Mouse (Mus musculus): ENCODE results near the gene Smpd1.
A peak's percentile ranks its signal among the peaks of the same experiment; 100 is the strongest.

Smpd1 gene

DNA sequence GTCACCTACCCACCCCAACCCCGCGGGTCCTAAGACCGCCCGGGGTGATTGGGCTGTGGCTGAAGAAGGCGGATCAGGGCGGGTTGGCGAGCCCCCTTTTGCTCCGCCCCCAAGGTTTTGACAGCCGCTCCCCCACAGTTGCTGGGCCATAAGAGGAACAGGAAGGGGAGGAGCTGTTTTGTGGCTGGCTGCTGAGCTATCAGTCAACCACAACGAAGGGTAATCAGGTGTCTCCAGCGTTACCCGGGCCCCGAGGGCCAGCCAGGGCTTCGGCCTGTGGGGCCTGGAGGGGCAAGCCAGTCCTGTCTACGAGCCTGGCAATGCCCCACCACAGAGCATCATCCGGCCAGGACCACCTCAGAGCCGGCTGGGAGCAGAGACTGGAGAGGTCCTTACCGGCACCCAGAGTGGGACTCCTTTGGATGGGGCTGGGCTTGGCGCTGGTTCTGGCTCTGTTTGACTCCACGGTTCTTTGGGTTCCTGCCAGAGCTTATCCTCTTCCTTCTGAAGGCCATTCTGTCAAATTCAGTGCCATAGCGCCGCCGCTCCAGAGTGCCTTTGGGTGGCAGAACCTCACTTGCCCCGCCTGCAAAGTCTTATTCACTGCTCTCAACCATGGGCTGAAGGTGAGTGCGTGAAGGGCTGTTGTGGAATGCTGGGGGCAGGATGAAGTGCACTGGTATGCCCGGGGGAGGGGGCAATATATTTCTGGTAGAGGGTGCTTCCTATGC is at the start of gene Smpd1:
Gene Smpd1, plus strand, starts transcription at position 149 of the 731 bp plus-strand sequence.
- peak; percentile 75 to 89 for DNase-seq (ENCODE audit: low spot score in 2 of 2)

- DNase-seq (ENCODE audit: low spot score in 2 of 2) = no peak
Observed at GRCm38 (mm10) chr7:105507257-105507656, 46.9 kb upstream of the Smpd1 start.

DNA sequence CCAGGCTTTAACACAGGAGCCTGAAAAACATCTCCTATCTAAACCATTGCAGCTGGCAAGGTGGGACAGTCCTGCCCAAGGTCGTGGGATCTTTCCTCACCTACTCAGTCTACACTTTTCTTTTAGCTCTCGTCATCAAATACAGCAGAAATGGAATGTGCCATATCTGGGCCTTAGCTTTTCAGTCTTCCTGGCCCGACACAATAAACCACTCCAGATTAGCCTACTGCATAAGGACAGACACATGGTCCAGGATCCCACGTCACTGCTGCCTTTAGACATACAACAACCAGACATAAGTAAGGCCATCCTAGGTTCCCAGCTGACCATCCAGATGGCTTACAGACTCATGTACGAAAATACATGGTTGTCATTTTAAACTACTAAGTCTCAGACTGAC is 44.0 kb upstream of the Smpd1 start:
- DNase-seq (ENCODE audit: low spot score in 2 of 2) = no peak

GRCm38 (mm10) chr7:105513845-105514291 is 40.3 kb upstream of the Smpd1 start:
- no peak for DNase-seq (ENCODE audit: low spot score in 2 of 2)

DNA sequence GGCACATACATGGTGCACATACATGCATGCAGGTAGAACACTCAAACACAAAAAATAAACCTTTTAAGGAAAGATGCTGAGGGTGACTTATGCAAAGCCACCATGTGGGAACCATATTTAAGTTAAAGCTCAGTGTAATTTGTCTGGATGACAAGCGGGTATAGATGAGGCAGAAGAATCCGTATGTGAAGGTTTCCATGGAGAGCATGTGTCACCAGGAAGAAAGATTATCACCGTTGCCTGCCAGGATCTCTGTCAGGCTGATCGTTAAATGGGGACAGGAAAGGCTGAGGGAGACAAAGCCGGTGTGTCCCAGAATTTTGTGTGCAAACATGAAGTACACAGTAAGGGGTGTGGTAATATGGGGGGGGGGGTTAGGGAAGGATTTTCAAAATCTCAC is 39.6 kb upstream of the Smpd1 start:
- DNase-seq (ENCODE audit: low spot score in 2 of 2) = no peak

- DNase-seq (ENCODE audit: low spot score in 2 of 2) = peak; percentile 36 to 70
Observed at GRCm38 (mm10) chr7:105515178-105515577, 39.0 kb upstream of the Smpd1 start.

- DNase-seq (ENCODE audit: low spot score in 2 of 2) = no peak
Observed at GRCm38 (mm10) chr7:105516669-105517360, 37.3 kb upstream of the Smpd1 start.

DNA sequence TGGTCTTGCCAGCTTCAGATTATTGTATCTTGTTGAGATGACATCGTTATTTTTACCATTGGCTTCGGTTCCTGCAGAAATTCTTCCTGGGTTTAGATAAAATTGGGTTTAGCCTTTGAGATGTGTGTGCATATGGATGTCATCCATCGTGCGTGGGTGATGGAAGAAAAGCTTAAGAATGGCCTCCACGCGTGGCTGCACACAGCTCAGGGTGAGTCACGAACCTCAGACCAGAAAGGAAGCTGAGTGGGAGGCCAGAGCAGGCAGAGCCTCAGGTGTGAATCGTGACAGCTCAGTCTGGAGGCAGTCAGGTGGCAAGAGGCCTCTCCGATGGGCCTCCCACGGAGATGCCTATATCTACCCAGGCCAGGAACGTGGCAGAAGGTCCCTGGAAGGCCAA is 34.8 kb upstream of the Smpd1 start:
- no peak for DNase-seq (ENCODE audit: low spot score in 2 of 2)

- no peak for DNase-seq (ENCODE audit: low spot score in 2 of 2)
Observed at GRCm38 (mm10) chr7:105519771-105520170, 34.4 kb upstream of the Smpd1 start.

DNA sequence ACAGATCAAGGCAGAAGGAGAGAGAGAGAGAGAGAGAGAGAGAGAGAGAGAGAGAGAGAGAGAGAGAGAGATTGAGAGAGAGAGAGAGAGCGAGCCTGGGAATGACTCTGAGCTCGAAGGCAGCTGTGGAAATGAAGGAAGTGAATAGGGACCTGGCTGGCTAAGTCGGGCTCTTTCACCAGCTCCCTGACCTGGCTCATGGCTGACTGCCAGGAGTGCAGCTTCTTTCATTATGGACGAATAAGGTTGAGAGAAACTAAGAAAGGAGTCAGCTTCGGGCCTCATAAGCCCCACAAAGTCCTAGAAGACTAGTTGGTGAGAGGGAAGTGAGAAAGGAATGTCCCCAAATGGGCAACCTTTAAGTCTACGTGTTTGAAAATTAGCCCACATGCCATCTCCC is 34.0 kb upstream of the Smpd1 start:
- DNase-seq (ENCODE audit: low spot score in 2 of 2) = no peak

DNA sequence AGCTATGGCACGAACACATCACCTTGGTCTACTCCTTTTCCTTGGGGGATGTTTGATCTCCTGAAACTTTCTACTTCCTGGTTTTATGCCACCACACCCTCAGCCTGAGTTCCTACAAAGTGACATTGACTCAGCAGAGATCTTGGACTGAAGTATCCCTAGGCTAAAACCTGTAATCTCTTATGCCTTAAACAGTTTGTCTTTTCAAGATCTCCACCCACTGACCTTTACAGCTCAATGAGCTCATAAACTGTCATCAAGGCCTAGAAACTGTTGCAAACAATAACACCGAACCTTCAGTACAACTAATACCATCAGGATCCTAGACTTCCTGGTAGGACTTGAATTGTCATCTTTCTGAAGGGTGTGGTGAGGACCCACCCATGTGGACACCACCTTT is 29.9 kb upstream of the Smpd1 start:
- DNase-seq (ENCODE audit: low spot score in 2 of 2) = no peak

- DNase-seq (ENCODE audit: low spot score in 2 of 2) = no peak
Observed at GRCm38 (mm10) chr7:105527306-105527937, 26.7 kb upstream of the Smpd1 start.

- no peak for DNase-seq (ENCODE audit: low spot score in 2 of 2)
Observed at GRCm38 (mm10) chr7:105528094-105528493, 26.1 kb upstream of the Smpd1 start.

- no peak for DNase-seq (ENCODE audit: low spot score in 2 of 2)
Observed at GRCm38 (mm10) chr7:105534162-105534561, 20.0 kb upstream of the Smpd1 start.

- no peak for DNase-seq (ENCODE audit: low spot score in 2 of 2)
Observed at GRCm38 (mm10) chr7:105545986-105546385, 8.2 kb upstream of the Smpd1 start.

- DNase-seq (ENCODE audit: low spot score in 2 of 2) = no peak
Observed at GRCm38 (mm10) chr7:105547970-105548369, 6.2 kb upstream of the Smpd1 start.

DNA sequence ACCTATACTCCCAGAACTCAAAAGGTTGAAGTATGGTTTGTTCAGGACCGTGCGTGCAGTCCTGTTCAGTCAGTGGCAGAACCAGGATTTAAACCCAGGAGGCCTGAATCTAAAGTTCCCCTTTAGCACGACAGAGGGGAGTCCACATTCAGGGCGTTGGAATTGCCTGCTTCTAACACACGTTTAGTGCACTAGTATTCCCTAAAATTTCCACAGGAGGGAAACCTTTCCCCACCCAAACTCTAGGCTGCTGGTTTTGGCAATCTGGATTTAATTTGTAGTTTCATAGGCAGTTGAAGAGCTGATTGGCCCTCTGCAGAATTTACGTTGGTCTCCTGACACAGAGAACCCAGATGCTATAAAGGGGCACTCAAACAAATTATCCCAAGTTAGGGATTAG is 5.1 kb upstream of the Smpd1 start:
- DNase-seq (ENCODE audit: low spot score in 2 of 2) = no peak

- no peak for DNase-seq (ENCODE audit: low spot score in 2 of 2)
Observed at GRCm38 (mm10) chr7:105553456-105554211, 526 bp upstream of the Smpd1 start.

- DNase-seq (ENCODE audit: low spot score in 2 of 2) = no peak
Observed at GRCm38 (mm10) chr7:105555571-105555970, 1.4 kb downstream of the Smpd1 start.

DNA sequence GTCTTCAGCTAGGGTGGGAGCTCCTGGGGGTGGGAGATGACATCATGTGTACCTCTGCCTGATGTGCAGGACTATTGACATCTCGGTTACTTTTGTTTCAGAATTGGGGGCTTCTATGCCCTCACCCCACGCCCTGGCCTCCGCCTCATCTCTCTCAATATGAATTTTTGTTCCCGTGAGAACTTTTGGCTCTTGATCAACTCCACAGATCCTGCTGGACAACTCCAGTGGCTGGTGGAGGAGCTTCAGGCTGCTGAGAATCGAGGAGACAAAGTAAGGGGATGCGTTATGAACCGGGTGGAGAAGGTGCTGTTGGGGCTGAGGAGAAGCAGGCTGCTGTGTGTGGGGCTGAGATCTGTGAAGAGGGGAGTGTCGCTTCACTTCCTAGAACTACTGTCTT is 2.2 kb downstream of the Smpd1 start:
- no peak for DNase-seq (ENCODE audit: low spot score in 2 of 2)

DNA sequence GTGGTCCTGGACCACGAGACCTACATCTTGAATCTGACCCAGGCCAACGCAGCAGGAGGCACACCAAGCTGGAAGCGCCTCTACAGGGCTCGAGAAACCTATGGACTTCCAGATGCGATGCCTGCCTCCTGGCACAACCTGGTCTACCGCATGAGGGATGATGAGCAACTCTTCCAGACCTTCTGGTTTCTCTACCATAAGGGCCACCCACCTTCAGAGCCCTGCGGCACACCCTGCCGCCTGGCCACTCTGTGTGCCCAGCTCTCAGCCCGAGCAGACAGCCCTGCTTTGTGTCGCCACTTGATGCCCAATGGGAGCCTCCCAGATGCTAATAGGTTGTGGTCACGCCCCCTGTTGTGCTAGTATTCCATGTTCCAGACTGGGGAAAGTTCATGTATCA is 3.5 kb downstream of the Smpd1 start:
- DNase-seq (ENCODE audit: low spot score in 2 of 2) = no peak

- no peak for DNase-seq (ENCODE audit: low spot score in 2 of 2)
Observed at GRCm38 (mm10) chr7:105559016-105559415, 4.9 kb downstream of the Smpd1 start.
